Mouse (Mus musculus) myocyte (in vitro differentiated cells): ENCODE results near the gene Hoxc6.

Source experiments
- CEBPB ChIP-seq: IDR thresholded peaks from 2 replicates; pipeline ENCODE4 v1.6.1; 2011; ENCODE audit warnings: mild to moderate bottlenecking, moderate library complexity; ENCODE audit not compliant: poor library complexity, insufficient read depth, severe bottlenecking
- E2F4 ChIP-seq: IDR thresholded peaks from one replicate; pipeline ENCODE4 v1.6.1; 2011; ENCODE audit warnings: mild to moderate bottlenecking, control low read depth, moderate library complexity; ENCODE audit not compliant: insufficient read depth
- MAX ChIP-seq: IDR thresholded peaks from one replicate; pipeline ENCODE4 v1.6.1; 2011; ENCODE audit warnings: low read depth, mild to moderate bottlenecking, control low read depth
- MYOD1 ChIP-seq, 3 experiments: IDR thresholded peaks; one replicate each; pipeline ENCODE4 v1.6.1; 2011; ENCODE audit warnings: control low read depth in 2 of 3, low read depth in 2 of 3, mild to moderate bottlenecking in 2 of 3, moderate library complexity in 1 of 3; ENCODE audit not compliant: insufficient read length in 2 of 3, control insufficient read depth in 1 of 3
- MYOG ChIP-seq, 3 experiments: IDR thresholded peaks; one replicate each; pipeline ENCODE4 v1.6.1; 2011; ENCODE audit warnings: control low read depth in 2 of 3, low read depth in 2 of 3, mild to moderate bottlenecking in 2 of 3; ENCODE audit not compliant: insufficient read length in 2 of 3, control insufficient read depth in 1 of 3, insufficient read depth in 1 of 3
- POLR2A ChIP-seq: IDR thresholded peaks from one replicate; pipeline ENCODE4 v1.6.1; 2011; ENCODE audit warnings: low read depth, mild to moderate bottlenecking, control low read depth, moderate library complexity; ENCODE audit not compliant: insufficient read length
- POLR2AphosphoS2 ChIP-seq: IDR thresholded peaks from one replicate; pipeline ENCODE4 v1.6.1; 2011; ENCODE audit warnings: low read depth, control low read depth; ENCODE audit not compliant: insufficient read length
- REST ChIP-seq: IDR thresholded peaks from one replicate; pipeline ENCODE4 v1.6.1; 2011; ENCODE audit warnings: mild to moderate bottlenecking, control low read depth, moderate library complexity; ENCODE audit not compliant: insufficient read depth, insufficient read length
- SRF ChIP-seq: IDR thresholded peaks from one replicate; pipeline ENCODE4 v1.6.1; 2011; ENCODE audit warnings: low read depth; ENCODE audit not compliant: control insufficient read depth, insufficient read length
- TCF12 ChIP-seq: IDR thresholded peaks from one replicate; pipeline ENCODE4 v1.6.1; 2011; ENCODE audit warnings: mild to moderate bottlenecking, control low read depth; ENCODE audit not compliant: poor library complexity, insufficient read depth, severe bottlenecking
- USF1 ChIP-seq: IDR thresholded peaks from one replicate; pipeline ENCODE4 v1.6.1; 2011; ENCODE audit warnings: low read depth, mild to moderate bottlenecking, control low read depth, moderate library complexity

DNA sequence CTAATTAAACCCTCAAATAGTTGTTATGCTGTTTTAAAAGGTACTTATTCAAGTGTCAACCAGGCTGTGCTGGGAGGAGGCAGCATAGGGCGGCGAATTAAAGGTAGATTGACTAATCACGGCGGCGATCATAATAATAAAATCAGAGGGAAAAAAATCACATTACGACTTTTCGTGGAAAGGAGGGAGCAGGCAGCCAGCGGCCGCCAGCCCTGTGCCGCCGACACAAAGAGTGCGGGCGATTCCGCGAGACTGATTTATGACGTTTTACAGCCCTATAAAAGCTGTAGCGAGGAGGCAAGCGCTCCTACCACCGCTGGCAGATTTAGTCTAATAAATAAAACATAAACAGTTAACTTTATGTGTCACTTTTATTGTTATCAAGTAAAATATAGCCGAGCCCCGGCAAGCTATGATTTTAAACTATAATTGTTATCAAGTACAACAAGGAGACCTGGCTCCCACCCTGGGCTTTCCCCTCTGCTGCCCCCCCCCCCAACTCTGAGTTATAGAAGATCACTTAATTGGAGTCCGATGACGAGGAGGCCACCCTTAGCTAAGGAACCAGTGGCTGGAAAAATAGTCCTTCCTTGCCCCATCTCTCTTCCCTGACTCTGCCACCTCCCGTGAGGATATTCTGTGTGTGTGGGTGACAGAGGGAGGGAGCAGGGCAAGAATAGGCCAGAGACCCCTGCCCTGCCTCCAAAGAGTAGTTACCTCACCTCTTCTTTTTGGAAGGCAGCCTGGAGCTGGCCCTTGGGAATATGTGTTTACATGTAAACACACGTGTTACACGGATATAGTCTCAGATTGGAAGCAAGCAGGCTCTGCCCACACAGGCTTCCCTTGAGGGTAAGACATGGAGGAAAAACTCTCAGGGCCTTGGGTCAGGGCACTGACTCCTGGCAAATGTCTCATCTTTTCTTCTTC, 34.9 kb downstream of the Hoxc6 start:
- TF ChIP-seq POLR2A (no peak), MYOD1 (IDR thresholded peaks at IDR 0.05; ENCODE audit: control insufficient read depth in 1 of 3, insufficient read length in 2 of 3, low read depth in 2 of 3) (no peak), MYOG (IDR thresholded peaks at IDR 0.05; ENCODE audit: control insufficient read depth in 1 of 3, insufficient read depth in 1 of 3, insufficient read length in 2 of 3, low read depth in 2 of 3) (no peak), SRF (no peak), REST (no peak), POLR2AphosphoS2 (no peak), USF1 (no peak), MAX (no peak), E2F4 (no peak), CEBPB (no peak), TCF12 (no peak)
